Mouse (Mus musculus): ENCODE results near the gene Nod2.

Nod2 gene

DNA sequence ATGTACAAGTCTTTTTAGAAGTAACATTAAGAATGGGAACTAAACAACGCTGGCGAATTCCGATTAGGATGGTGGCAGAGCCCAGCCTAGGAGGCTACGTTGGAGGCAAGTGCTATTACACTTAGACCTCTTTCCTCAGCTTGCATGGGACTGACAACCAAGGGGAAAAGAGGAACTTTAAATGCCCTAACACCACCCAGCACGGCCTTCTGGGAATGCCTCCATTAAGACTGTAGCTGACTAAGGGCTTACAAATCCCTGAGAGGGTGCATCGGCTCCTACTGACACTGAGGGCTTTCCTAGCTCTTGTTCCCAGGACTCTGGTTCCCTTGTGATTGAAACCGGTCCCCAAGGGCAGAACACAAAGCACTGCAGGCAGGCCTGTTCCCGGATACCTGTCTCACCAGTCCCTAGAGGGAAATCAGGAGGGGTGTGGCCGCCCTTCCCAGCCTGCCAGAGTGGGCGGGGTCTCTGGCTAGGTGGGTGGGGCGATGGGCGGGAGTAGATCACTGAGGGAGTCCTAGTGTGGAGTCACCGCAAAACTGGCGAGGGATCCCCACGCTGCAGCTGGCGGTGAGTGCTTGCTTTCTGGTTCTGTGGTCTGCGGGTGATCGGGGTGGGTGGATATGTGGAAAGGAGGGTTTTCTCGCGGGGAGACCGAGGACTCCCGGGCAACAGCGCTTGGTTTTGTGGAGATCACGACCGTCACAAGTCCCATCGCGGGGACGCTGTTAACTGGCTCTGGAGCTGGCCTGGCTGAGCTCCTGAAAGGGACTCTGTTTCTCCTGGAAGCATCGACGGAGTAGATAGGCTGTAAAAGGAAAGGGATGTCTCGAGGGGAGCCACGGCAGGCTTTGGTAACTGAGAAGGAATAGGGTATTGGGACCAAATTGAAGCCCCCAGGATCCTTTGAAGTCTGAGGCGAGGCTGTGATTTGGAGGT, at the start of gene Nod2:
Gene Nod2 (plus strand): TSS at position 479 of the 942 bp plus-strand sequence.
- DNase-seq: peak; percentile 75

DNA sequence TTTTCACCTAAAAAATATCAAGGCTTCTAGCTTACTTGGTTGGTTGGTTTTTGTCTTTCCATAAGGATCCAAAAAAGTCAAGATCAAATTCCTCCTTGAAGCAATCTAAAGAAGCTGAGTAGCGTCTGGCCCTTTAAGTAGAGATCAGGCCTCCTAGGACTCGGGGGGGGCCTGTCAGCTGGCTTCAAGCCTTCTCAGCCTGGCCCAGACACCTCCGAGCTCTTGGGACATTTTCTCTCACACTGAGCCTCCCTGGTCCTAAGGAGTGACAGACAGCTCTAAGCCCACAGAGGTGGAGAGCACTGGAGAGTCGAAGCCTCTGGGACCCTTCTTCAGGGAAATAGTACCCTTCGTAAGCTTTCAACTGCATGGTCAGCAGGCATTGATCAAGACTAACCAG, 48.5 kb upstream of the Nod2 start:
- no peak for DNase-seq

GRCm38 (mm10) chr8:88599491-88599890, 47.6 kb upstream of the Nod2 start:
- no peak for DNase-seq

- no peak for DNase-seq
Measured at GRCm38 (mm10) chr8:88603446-88603989, 43.6 kb upstream of the Nod2 start.

DNA sequence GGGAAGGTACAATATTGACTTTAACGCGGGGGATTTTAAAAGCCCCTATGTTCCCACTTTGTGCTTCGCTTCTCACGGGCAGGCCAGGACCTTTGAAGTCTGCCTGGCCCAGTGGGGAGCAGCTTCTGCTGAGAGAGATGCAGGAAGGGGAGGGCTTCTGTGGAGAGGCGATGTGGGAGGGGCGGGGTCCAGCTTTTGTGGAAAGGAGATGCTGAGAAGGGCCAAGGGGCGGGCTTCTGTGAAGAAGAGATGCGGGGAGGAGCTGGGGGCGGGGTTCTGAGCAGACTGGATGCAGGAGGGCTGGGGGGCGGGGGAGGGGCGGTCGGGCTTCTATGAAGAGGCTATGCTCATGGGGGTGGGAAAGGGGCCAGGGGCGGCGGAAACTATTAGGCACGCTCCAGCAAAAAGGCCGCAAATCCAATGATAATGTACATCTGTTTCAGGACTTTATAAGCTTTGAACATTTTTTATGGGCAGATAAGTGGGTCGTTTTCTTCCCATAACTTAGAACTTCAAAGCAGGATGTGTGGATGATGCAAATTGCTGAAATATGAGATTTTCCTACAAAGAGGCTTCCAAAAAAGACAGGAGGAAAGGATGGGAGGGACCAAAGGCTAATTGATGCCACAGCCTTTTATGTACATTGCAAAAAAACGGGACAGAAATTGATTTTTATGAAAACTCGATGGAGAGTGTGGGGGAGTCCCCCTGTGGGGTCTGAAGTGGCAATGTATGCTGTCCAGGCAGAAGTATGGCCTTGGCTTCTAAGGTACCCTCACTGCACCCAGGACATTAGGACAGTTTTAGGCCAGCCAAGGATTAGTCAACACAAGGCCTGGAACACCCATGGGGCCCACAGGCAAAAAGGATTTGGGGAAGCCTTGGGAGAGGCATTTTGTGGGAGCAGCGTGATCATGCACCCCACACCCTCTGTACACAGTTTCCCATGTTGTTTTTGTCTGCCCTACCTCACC, 42.8 kb upstream of the Nod2 start:
- DNase-seq: peak; percentile 83

DNA sequence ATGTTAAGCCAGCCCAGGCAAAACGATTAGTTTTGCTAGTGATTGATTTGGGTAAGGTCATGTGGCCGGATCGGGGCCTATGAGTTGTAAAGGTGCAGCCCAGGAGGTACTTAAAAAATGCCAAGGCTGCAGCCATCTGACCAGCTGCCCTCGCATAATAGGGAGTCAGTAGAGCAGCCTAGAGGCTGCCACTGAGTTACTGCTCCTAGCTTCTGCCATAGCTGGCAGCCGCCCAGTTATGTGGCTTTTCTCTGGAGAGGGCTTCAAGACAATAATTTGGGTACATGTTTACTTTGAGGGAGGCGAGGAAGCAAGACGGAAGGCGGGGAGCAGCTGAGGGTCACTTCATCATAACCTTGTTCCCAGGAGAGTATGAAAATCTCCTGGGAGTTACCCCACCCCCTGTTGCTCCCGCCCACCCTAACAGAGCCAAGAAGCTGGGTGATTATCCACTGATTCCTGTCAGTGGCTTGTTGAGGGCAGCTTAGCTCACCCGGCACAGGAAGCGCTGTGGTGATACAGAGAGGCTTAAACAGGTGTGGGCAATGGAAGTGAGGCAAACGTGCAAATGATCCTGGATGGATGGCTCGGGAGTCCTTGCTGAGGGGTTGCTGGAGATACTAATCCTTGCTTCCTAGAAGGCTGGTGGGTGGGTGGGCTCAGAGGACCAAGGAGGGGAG, 41.6 kb upstream of the Nod2 start:
- DNase-seq: no peak

DNA sequence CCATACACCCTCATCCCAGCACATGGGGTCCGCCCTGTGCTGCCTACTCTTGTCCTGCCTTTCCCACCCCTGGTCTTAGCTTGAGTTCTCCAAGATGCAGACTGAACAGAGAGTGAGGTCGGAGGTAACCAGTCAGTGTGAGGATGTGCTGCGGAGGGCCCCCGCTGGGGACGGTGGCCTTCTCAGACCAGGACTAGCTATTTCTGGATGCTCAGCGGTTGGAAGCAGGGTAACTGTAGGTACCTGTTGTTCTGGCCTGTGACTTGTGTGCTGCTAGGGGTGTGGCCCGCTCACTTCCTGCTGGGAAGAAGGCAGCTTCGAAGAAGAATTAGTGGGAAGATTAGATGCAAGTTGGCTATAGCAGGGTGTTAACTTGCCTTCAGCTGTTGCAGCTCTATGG, 38.1 kb upstream of the Nod2 start:
- DNase-seq: no peak

GRCm38 (mm10) chr8:88610271-88610670, 36.8 kb upstream of the Nod2 start:
- no peak for DNase-seq

DNA sequence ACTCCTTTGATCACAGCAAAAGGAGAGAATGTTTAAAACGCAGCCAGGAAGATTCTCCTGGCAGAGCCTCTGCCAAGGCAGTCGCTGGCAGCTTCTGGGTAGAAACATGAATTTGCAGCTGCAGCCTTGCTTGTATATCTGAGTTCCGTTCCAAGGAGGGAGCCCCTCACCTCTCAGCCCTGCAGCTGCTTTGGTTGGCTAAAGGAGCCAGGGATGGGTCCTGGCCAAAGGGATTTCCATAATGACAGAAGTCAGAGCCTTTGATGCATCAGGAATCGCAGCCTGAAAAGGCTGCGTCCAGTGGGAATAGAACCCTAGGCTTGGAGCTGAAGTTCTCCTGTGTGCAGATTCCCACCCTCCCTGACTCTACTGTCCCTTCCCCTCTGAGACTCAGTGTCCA, 32.1 kb upstream of the Nod2 start:
- DNase-seq: no peak

GRCm38 (mm10) chr8:88618612-88619011, 28.5 kb upstream of the Nod2 start:
- DNase-seq: no peak

DNA sequence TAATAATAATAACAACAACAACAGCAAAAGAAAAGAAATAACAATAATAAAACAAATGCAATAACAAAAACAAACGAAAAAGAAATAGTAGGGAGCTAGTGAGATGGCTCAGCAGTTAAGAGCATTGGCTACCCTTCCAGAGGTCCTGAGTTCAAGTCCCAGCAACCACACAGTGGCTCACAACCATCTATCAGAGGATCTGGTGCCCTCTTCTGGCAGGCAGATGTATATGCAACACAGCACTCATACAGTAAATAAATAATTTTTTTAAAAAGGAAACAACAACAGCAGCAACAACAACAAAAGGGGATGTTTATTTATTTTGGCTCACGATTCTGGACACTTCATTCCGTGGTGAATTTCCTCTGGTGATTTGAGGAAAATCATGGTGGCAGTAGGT, 27.6 kb upstream of the Nod2 start:
- peak; percentile 72 for DNase-seq

DNA sequence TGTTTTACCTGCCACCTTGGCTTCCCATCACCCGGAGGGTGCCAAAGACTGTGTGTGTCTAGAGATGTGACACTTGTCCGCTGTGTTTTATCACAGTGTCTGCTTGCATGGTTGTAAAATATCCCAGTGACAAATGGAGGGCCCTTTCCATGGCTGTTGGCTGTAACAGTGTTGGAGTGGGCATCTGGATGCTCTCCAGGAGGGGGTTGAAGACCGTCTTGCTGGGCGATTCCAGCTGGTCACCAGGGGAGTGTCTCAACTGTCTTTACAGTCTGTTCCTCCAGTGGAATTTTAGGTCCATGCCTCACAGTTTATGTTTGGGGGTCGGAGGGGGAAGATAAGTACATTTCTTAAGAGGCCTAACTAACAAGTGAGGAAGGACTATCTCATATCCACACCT, 26.2 kb upstream of the Nod2 start:
- no peak for DNase-seq

- peak; percentile 84 for DNase-seq
Measured at GRCm38 (mm10) chr8:88621408-88621807, 25.7 kb upstream of the Nod2 start.

GRCm38 (mm10) chr8:88623351-88623750, 23.8 kb upstream of the Nod2 start:
- no peak for DNase-seq

GRCm38 (mm10) chr8:88624276-88624675, 22.8 kb upstream of the Nod2 start:
- no peak for DNase-seq

GRCm38 (mm10) chr8:88626433-88626832, 20.7 kb upstream of the Nod2 start:
- DNase-seq: no peak

- DNase-seq: no peak
Measured at GRCm38 (mm10) chr8:88626940-88627264, 20.2 kb upstream of the Nod2 start.

GRCm38 (mm10) chr8:88627265-88627991, 19.7 kb upstream of the Nod2 start:
- DNase-seq: peak; percentile 82

- DNase-seq: no peak
Measured at GRCm38 (mm10) chr8:88628001-88628774, 18.9 kb upstream of the Nod2 start.

- no peak for DNase-seq
Measured at GRCm38 (mm10) chr8:88630225-88630624, 16.9 kb upstream of the Nod2 start.

DNA sequence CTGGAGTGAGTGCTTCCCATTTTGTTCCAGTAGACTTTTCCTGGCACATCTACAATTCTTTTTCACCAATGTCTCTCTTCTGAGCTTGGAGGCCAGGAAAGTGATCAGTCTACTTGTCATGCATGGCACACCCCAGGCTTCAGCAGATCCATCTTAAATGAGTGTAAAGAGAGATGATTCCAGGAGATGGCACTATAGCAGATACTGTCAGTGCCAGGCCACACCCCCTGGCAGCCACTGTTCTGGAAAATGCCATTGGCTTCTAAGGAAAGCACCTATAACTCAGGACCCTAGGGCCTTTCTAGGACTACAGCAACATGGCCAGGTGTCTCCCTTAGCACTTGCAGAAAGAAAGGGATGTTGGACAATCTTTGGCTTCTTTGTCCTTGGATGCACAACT, 16.0 kb upstream of the Nod2 start:
- DNase-seq: peak; percentile 50
